Mouse (Mus musculus) ES-E14 (cell line): ENCODE data around the gene Dab2ip. TPM values are rescaled to one million over a fixed set of nuclear protein-coding genes. Genes with fewer than 3 reads are reported as not detected.

Source experiments
- DNase-seq: peaks from one replicate; pipeline ENCODE4 v3.0.0-alpha.2; 2013; ENCODE audit warnings: low read depth, low spot score
- H3K27ac ChIP-seq: 2 replicates; pipeline ENCODE4 v1.5.1; 2012; ENCODE audit warnings: low read depth, mild to moderate bottlenecking, low read length, moderate library complexity, mixed read lengths; ENCODE audit not compliant: poor library complexity, insufficient read depth, severe bottlenecking
- H3K36me3 ChIP-seq: 2 replicates; pipeline ENCODE4 v1.6.1; 2012; ENCODE audit warnings: mild to moderate bottlenecking, low read length, moderate library complexity, mixed read lengths; ENCODE audit not compliant: control insufficient read depth, poor library complexity, insufficient read depth, severe bottlenecking
- H3K4me1 ChIP-seq, 2 experiments: fragments of 150-350 bp in 1 of 2; sonication (generic) in 1 of 2; 2 replicates each; pipeline ENCODE4 v1.6.1; 2012; ENCODE audit warnings: low read length in 2 of 2, mild to moderate bottlenecking in 1 of 2, mixed read lengths in 1 of 2; ENCODE audit not compliant: control insufficient read depth in 2 of 2, insufficient read depth in 2 of 2, poor library complexity in 1 of 2
- H3K4me3 ChIP-seq, 2 experiments: fragments of 150-350 bp in 1 of 2; sonication (generic) in 1 of 2; 2 replicates each; pipeline ENCODE4 v1.5.1; 2012; ENCODE audit warnings: low read length in 2 of 2, low read depth in 1 of 2, mild to moderate bottlenecking in 1 of 2, mixed read lengths in 1 of 2; ENCODE audit not compliant: insufficient read depth in 1 of 2, poor library complexity in 1 of 2, severe bottlenecking in 1 of 2
- H3K9ac ChIP-seq: 2 replicates; pipeline ENCODE4 v1.6.1; 2012; ENCODE audit warnings: low read depth, mild to moderate bottlenecking, low read length, mixed read lengths; ENCODE audit not compliant: poor library complexity, insufficient read depth, severe bottlenecking
- H3K9me3 ChIP-seq: fragments of 150-350 bp; sonication (generic); 2 replicates; pipeline ENCODE4 v1.6.1; 2012; ENCODE audit warnings: low read depth, mild to moderate bottlenecking, low read length; ENCODE audit not compliant: control insufficient read depth, insufficient read depth
- CHD2 ChIP-seq: IDR thresholded peaks from 2 replicates; pipeline ENCODE4 v1.6.1; 2014; ENCODE audit warnings: mild to moderate bottlenecking, low read depth, low read length, inconsistent platforms
- HCFC1 ChIP-seq: IDR thresholded peaks from 2 replicates; pipeline ENCODE4 v1.6.1; 2012; ENCODE audit warnings: low read length, inconsistent platforms, borderline replicate concordance; ENCODE audit not compliant: insufficient read depth
- MAFK ChIP-seq: IDR thresholded peaks from 2 replicates; pipeline ENCODE4 v1.6.1; 2014; ENCODE audit warnings: mild to moderate bottlenecking, low read depth, low read length, inconsistent platforms; ENCODE audit not compliant: insufficient read depth
- ZC3H11A ChIP-seq: IDR thresholded peaks from 2 replicates; pipeline ENCODE4 v1.6.1; 2012; ENCODE audit warnings: low read depth, mild to moderate bottlenecking, inconsistent platforms, low read length, borderline replicate concordance
- ZNF384 ChIP-seq: IDR thresholded peaks from 2 replicates; pipeline ENCODE4 v1.6.1; 2012; ENCODE audit warnings: low read depth, low read length, inconsistent platforms
- in situ Hi-C, 2 experiments: fragments of 600-800 bp; cut with MboI; formaldehyde crosslinking; loops; one replicate each; pipeline ENCODE4 v1.15.1; 2025; ENCODE audit warnings: low sequenced_read_pairs in 2 of 2, inconsistent platforms in 1 of 2; ENCODE audit not compliant: unreplicated experiment in 2 of 2
- total RNA-seq: library from RNA; depleted of rRNA; stranded (reverse); fragments of 300-350 nt; gene quantifications from 2 replicates; pipeline ENCODE4 v1.2.3, GENCODE M21; 2012

Dab2ip gene
- total RNA-seq, 1 experiment: 46.9 TPM

GRCm38 (mm10) chr2:35623431-35624148 lies 65.5 kb downstream of the Dab2ip start:
- TF ChIP-seq HCFC1: no peak
- TF ChIP-seq ZNF384: no peak
- TF ChIP-seq MAFK: no peak
- no peak for TF ChIP-seq ZC3H11A
- TF ChIP-seq CHD2: no peak
- H3K4me1 ChIP-seq: peaks cover 4 to 18% of the 10 kb centered on the region in 2 experiments; a peak in 3 of 4 replicates
- no peak overlapping the region for H3K9ac ChIP-seq
- DNase-seq: no peak
- in situ Hi-C loops: no loop called here
- no peak overlapping the region for H3K4me3 ChIP-seq
- H3K36me3 ChIP-seq: no peaks in the 10 kb centered on the region
- no peak overlapping the region for H3K27ac ChIP-seq
- H3K9me3 ChIP-seq: no peaks in the 10 kb centered on the region

- in situ Hi-C loops: loop anchor here in 1 of 2 experiments (25.0 kb wide), 1 partner anchor 288 kb away; no protein-coding TSS in a partner anchor
- no peaks in the 10 kb centered on the region for H3K9me3 ChIP-seq
- DNase-seq: no peak
- no peak overlapping the region for H3K27ac ChIP-seq
- no peak overlapping the region for H3K9ac ChIP-seq
- peaks cover 4 to 17% of the 10 kb centered on the region in 2 experiments; a peak in 3 of 4 replicates for H3K4me1 ChIP-seq
- no peak overlapping the region for H3K4me3 ChIP-seq
- no peaks in the 10 kb centered on the region for H3K36me3 ChIP-seq
- TF ChIP-seq MAFK: no peak
- no peak for TF ChIP-seq HCFC1
- no peak for TF ChIP-seq ZC3H11A
- TF ChIP-seq CHD2: no peak
- no peak for TF ChIP-seq ZNF384
These were observed 66.4 kb downstream of the Dab2ip start for GRCm38 (mm10) chr2:35624380-35625006.

GRCm38 (mm10) chr2:35625007-35625380 lies 66.9 kb downstream of the Dab2ip start:
- no peak for TF ChIP-seq HCFC1
- no peak for DNase-seq
- Histone ChIP-seq H3K4me1 (peaks cover 2 to 14% of the 10 kb centered on the region in 2 experiments; a peak in 3 of 4 replicates), H3K4me3 (no peak overlapping the region), H3K27ac (no peak overlapping the region), H3K9ac (no peak overlapping the region), H3K9me3 (no peaks in the 10 kb centered on the region), H3K36me3 (no peaks in the 10 kb centered on the region)
- in situ Hi-C loops: loop anchor here in 1 of 2 experiments (25.0 kb wide), 1 partner anchor 287 kb away; no protein-coding TSS in a partner anchor

- Histone ChIP-seq H3K36me3 (no peaks in the 10 kb centered on the region), H3K9ac (no peak overlapping the region), H3K9me3 (no peaks in the 10 kb centered on the region), H3K27ac (no peak overlapping the region), H3K4me1 (peaks cover 2 to 9% of the 10 kb centered on the region in 2 experiments; a peak in 3 of 4 replicates), H3K4me3 (no peak overlapping the region)
- TF ChIP-seq ZC3H11A (no peak), MAFK (no peak), HCFC1 (no peak), CHD2 (no peak), ZNF384 (no peak)
- no peak for DNase-seq
- in situ Hi-C loops: loop anchor here in 1 of 2 experiments (25.0 kb wide), 1 partner anchor 287 kb away; no protein-coding TSS in a partner anchor
These were observed 67.5 kb downstream of the Dab2ip start for GRCm38 (mm10) chr2:35625526-35625925.
